17 mouse cellular contexts compared by ENCODE assay signal in the genomic region with DNA sequence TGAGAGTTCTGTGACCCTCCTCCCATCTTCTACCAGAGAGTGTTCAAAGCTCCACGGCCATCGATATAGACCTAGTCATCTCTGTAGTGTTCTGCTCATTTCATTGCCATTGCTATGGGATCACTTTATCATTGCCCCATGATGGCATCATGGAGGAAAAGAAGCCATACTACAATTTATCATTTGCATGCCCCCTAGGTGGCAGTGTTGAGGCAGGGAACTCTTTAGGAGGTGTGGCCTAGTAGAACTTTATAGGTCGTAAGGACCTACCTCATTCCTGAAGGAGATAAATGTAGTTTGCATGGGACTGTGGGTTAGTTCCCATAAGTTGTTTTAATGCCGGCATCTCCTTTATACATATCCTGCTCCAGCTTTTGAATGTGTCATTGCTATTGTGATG.
DNase-seq lines count a peak whose midpoint lies in the region; ATAC-seq and TF ChIP-seq lines count a peak whose summit lies in the region.
"Had no signal": no experiment of that assay in that cellular context is flagged by ENCODE, and none has a peak within 500 bp of the region (broad histone marks: within the 10 kb centered on the region; RNA-seq: fewer than 3 reads in every experiment).

No protein-coding gene starts in this region.

- CTCF ChIA-PET in Patski (lab: Charles Lee) = no interaction called here

- POLR2A ChIA-PET in Patski (lab: Charles Lee) = no interaction called here

- no peaks in the 10 kb centered on the region for H3K27me3 ChIP-seq in Patski
- no peaks in the 10 kb centered on the region for H3K27me3 ChIP-seq in liver, embryonic 14.5 days (ENCODE audit: control insufficient read depth, insufficient read depth, low read length)
- H3K27me3 ChIP-seq: embryonic facial prominence, embryonic 15.5 days; midbrain, embryonic 15.5 days; neural tube, embryonic 13.5 days had no signal

- H3K9ac ChIP-seq in liver, embryonic 14.5 days (replicated peaks) = no peak overlapping the region
- H3K9ac ChIP-seq: embryonic facial prominence, embryonic 15.5 days; midbrain, embryonic 15.5 days; neural tube, embryonic 13.5 days had no signal

- H3K4me2 ChIP-seq in liver, embryonic 14.5 days (ENCODE audit: low read depth) = no peak overlapping the region
- H3K4me2 ChIP-seq: embryonic facial prominence, embryonic 15.5 days; midbrain, embryonic 15.5 days; neural tube, embryonic 13.5 days had no signal

- H3K4me3 ChIP-seq in left cerebral cortex, adult 2 months = no peak overlapping the region
- H3K4me3 ChIP-seq in liver, embryonic 14.5 days (ENCODE audit: insufficient read depth in 1 of 2, low read depth in 2 of 2, low read length in 2 of 2) = no peak overlapping the region
- H3K4me3 ChIP-seq: embryonic facial prominence, embryonic 15.5 days; midbrain, embryonic 15.5 days; neural tube, embryonic 13.5 days had no signal

- H3K27ac ChIP-seq in left cerebral cortex, adult 2 months = no peak overlapping the region
- H3K27ac ChIP-seq in liver, embryonic 14.5 days = no peak overlapping the region
- H3K27ac ChIP-seq: embryonic facial prominence, embryonic 15.5 days; midbrain, embryonic 15.5 days; neural tube, embryonic 13.5 days had no signal

- intact Hi-C loops in left cerebral cortex, adult 2 months (cut with DNase I) = loop anchor here (10.0 kb wide), 1 partner anchor 229 kb away; no protein-coding TSS in a partner anchor
- intact Hi-C loops in left cerebral cortex, postnatal 25 days (cut with DNase I) = loop anchor here (10.0 kb wide), 1 partner anchor 209 kb away; no protein-coding TSS in a partner anchor

- H3K36me3 ChIP-seq in liver, embryonic 14.5 days (replicated peaks; ENCODE audit: control insufficient read depth, insufficient read depth, low read depth) = no peaks in the 10 kb centered on the region
- H3K36me3 ChIP-seq: embryonic facial prominence, embryonic 15.5 days; midbrain, embryonic 15.5 days; neural tube, embryonic 13.5 days had no signal

- peaks cover 2% of the 10 kb centered on the region; the same call in 1 of the 2 replicates for H3K9me3 ChIP-seq in liver, embryonic 14.5 days (ENCODE audit: control insufficient read depth, low read length)
- H3K9me3 ChIP-seq: embryonic facial prominence, embryonic 15.5 days; midbrain, embryonic 15.5 days had no signal

- in situ Hi-C loops in Patski (cut with MboI; ENCODE audit: low pct_unique_long_range_greater_than_20kb) = no loop called here

- TF ChIP-seq CTCF in left cerebral cortex, adult 2 months (IDR thresholded peaks at IDR 0.05) = peak; percentile 39
- peak; percentile 25 for TF ChIP-seq CTCF in Patski (IDR thresholded peaks at IDR 0.05)
- peak; percentile 20; the same call in 1 of the 2 replicates for TF ChIP-seq CTCF in liver, embryonic 14.5 days (IDR thresholded peaks at IDR 0.05; ENCODE audit: low read depth)

- TF ChIP-seq EP300 in liver, embryonic 14.5 days (IDR thresholded peaks at IDR 0.05; ENCODE audit: low read depth) = no peak

- peak; percentile 7 for DNase-seq in embryo, embryonic 11 days
- no peak for DNase-seq in embryo, embryonic 10.5 days (ENCODE audit: low spot score)
- DNase-seq in left cerebral cortex, adult 2 months (ENCODE audit: extremely low spot score in 1 of 2, low spot score in 2 of 2) = no peak
- DNase-seq in left cerebral cortex, postnatal 25 days (ENCODE audit: low spot score in 2 of 2) = no peak
- no peak for DNase-seq in Patski (ENCODE audit: low read depth, low spot score)
- no peak for DNase-seq in liver, embryonic 14.5 days (ENCODE audit: low read depth in 3 of 3, low spot score in 3 of 3)
- no peak for DNase-seq in urinary bladder, adult 18-20 months (ENCODE audit: low spot score in 2 of 2)
- no peak for DNase-seq in urinary bladder, adult 2 months (ENCODE audit: low spot score)
- DNase-seq: cerebellum, postnatal 25 days; gastrocnemius, postnatal 14 days; kidney, postnatal 14 days; lung, postnatal 4 days; retina, postnatal 1 day had no signal

- WGBS in liver, embryonic 14.5 days (ENCODE audit: insufficient replicate concordance) = 67% methylated on average over 4 of the region's 4 CpGs

- no peaks in the 10 kb centered on the region for H3K4me1 ChIP-seq in liver, embryonic 14.5 days (replicated peaks; ENCODE audit: control insufficient read depth in 2 of 2, insufficient read depth in 2 of 2, low read length in 1 of 2)
- H3K4me1 ChIP-seq: embryonic facial prominence, embryonic 15.5 days; midbrain, embryonic 15.5 days; neural tube, embryonic 13.5 days had no signal

- ATAC-seq in Patski = no peak
- no peak for ATAC-seq in liver, embryonic 14.5 days (ENCODE audit: insufficient read depth)
- ATAC-seq: forebrain, embryonic 14.5 days; midbrain, embryonic 15.5 days had no signal
